Mouse (Mus musculus) liver, embryonic 11.5 days (tissue): ENCODE data around the gene Magi1. TPM values are rescaled to one million over a fixed set of nuclear protein-coding genes. Genes with fewer than 3 reads are reported as not detected.

Experiments used
- ATAC-seq: fragments of 200-750 bp; cut with Nextera tagmentation; replicated peaks from 2 replicates; pipeline ENCODE4 v1.8.0; 2017; ENCODE audit warnings: moderate number of reproducible peaks, mild to moderate bottlenecking, moderate TSS enrichment, moderate library complexity; ENCODE audit not compliant: low FRiP score
- DNase-seq: peaks from one replicate; pipeline ENCODE4 v3.0.0-alpha.2; 2017; ENCODE audit warnings: low spot score
- H3K27ac ChIP-seq: fragments of 300-500 bp; sonication (generic); 2 replicates; pipeline ENCODE4 v1.5.1; 2014; ENCODE audit warnings: mild to moderate bottlenecking, low read depth, low read length, control low read depth
- H3K27me3 ChIP-seq: fragments of 300-500 bp; sonication (generic); replicated peaks from 2 replicates; pipeline ENCODE4 v1.6.1; 2014; ENCODE audit warnings: low read length, mixed read lengths; ENCODE audit not compliant: control insufficient read depth, insufficient read depth
- H3K36me3 ChIP-seq: fragments of 300-500 bp; sonication (generic); 2 replicates; pipeline ENCODE4 v1.6.1; 2014; ENCODE audit warnings: mild to moderate bottlenecking, low read length, moderate library complexity, mixed read lengths; ENCODE audit not compliant: control insufficient read depth, insufficient read depth
- H3K4me1 ChIP-seq: fragments of 300-500 bp; sonication (generic); replicated peaks from 2 replicates; pipeline ENCODE4 v1.6.1; 2014; ENCODE audit warnings: low read length, mixed read lengths; ENCODE audit not compliant: control insufficient read depth, insufficient read depth
- H3K4me2 ChIP-seq: fragments of 300-500 bp; sonication (generic); 2 replicates; pipeline ENCODE4 v1.6.1; 2014; ENCODE audit warnings: mild to moderate bottlenecking, control low read depth, moderate library complexity
- H3K4me3 ChIP-seq: fragments of 300-500 bp; sonication (generic); 2 replicates; pipeline ENCODE4 v1.5.1; 2014; ENCODE audit warnings: low read depth, low read length, control low read depth
- H3K9ac ChIP-seq: fragments of 300-500 bp; sonication (generic); 2 replicates; pipeline ENCODE4 v1.6.1; 2014; ENCODE audit warnings: low read depth, low read length, control low read depth
- H3K9me3 ChIP-seq: fragments of 300-500 bp; sonication (generic); 2 replicates; pipeline ENCODE4 v1.6.1; 2016; ENCODE audit warnings: low read length, inconsistent platforms, mixed read lengths; ENCODE audit not compliant: control insufficient read depth
- WGBS: fragments of 180-500 bp; shearing (Covaris S2); extraction: QIAGEN DNeasy Blood & Tissue Kit; methylation state at CpG from one replicate; pipeline ENCODE4 v1.1.7; 2014; 5-methylcytosine and 5-hydroxymethylcytosine counted together
- polyA plus RNA-seq: library from polyadenylated mRNA; unstranded; fragments of >200 nt; fragmentation: Nextera tagmentation; extraction: Ambion mirVana; gene quantifications from 2 replicates; pipeline ENCODE4 v1.2.1, GENCODE M21; 2014

The Magi1 gene
- polyA plus RNA-seq, 1 experiment from 2014 or later = 4.6 TPM

DNA sequence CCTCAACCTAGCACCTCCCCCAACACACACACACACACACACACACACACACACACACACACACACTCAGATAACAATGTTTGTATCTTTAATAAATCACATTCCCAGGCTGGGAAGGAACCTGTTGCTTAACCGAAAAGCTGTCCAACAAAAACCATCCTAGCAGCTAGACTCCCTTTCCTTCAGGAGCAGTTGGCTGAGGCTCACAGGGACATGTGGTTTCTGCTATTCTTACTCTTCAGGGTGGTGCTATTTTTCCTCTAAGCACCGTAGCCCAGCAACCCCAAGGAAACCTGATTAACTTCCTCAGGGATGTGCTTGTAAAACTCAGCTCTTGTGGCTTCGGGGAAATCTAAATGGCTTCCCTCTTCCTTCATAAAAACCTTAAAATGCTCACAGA is 57.9 kb downstream of the Magi1 start:
- DNase-seq = no peak
- ATAC-seq = no peak
- Histone ChIP-seq H3K36me3 (no peaks in the 10 kb centered on the region), H3K9me3 (no peaks in the 10 kb centered on the region), H3K4me1 (peaks cover 13% of the 10 kb centered on the region), H3K4me3 (no peak overlapping the region), H3K27ac (no peak overlapping the region), H3K27me3 (no peaks in the 10 kb centered on the region), H3K4me2 (no peak overlapping the region), H3K9ac (no peak overlapping the region)
- WGBS = 40% methylated on average over 3 of the region's 3 CpGs

DNA sequence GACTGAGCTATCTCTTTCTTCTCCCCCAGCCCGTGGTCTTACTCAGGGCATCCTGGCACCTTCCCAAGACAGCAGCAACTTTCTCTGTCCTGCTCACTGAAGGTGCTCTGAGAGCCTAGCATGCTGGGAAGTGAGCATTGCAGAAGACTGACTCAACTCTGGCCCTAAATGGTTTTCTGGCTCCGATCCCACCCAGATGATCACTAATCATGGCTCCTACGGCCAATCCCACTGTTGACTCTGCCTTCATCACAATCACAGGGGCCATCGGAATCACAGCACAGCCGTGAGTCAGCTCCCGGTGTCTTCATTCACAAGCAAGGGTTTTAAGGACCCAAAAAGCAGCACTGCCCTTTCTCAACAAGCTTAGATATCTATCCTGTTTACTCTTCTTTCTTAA is 58.6 kb downstream of the Magi1 start:
- Histone ChIP-seq H3K9me3 (no peaks in the 10 kb centered on the region), H3K27ac (no peak overlapping the region), H3K9ac (no peak overlapping the region), H3K4me1 (peaks cover 6% of the 10 kb centered on the region; the same call in 1 of the 2 replicates), H3K4me3 (no peak overlapping the region), H3K36me3 (no peaks in the 10 kb centered on the region), H3K27me3 (no peaks in the 10 kb centered on the region), H3K4me2 (no peak overlapping the region)
- ATAC-seq = no peak
- 67% methylated on average over 6 of the region's 6 CpGs for WGBS
- no peak for DNase-seq

DNA sequence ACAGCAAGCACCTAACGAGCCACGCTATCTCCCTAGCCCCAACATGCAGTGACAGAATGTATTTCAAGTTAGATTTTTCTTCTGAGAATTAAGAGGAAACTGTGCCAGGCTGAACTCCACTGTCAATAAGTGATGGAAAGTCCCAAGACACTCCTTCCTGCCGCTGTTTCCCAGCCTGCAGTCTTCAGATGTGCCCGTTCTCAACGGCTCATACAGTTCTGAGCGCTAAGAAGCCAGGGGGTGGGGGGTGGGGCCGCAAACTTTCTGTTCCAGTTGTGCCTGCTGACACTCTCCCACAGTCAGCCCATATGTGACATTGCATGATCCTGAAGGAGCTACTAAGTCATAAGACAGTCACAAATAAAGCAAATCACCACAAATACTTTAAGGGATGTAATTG is 61.5 kb downstream of the Magi1 start:
- no peak for DNase-seq
- Histone ChIP-seq H3K4me2 (no peak overlapping the region), H3K4me1 (0 out of 2 replicates have a peak, but pooled peaks cover 6% of the 10 kb centered on the region), H3K27me3 (no peaks in the 10 kb centered on the region), H3K9ac (no peak overlapping the region), H3K36me3 (no peaks in the 10 kb centered on the region), H3K27ac (no peak overlapping the region), H3K4me3 (no peak overlapping the region), H3K9me3 (no peaks in the 10 kb centered on the region)
- 38% methylated on average over 7 of the region's 7 CpGs for WGBS
- no peak for ATAC-seq

GRCm38 (mm10) chr6:94221750-94222149 is 62.0 kb downstream of the Magi1 start:
- Histone ChIP-seq H3K4me1 (0 out of 2 replicates have a peak, but pooled peaks cover 6% of the 10 kb centered on the region), H3K9ac (no peak overlapping the region)
- WGBS = 73% methylated on average over 6 of the region's 6 CpGs

GRCm38 (mm10) chr6:94218076-94218475 is 65.6 kb downstream of the Magi1 start:
- no peaks in the 10 kb centered on the region for H3K4me1 ChIP-seq

More at GRCm38 (mm10) chr6:94221750-94222149, 62.0 kb downstream of the Magi1 start:
- Histone ChIP-seq H3K27ac (no peak overlapping the region), H3K4me3 (no peak overlapping the region), H3K36me3 (no peaks in the 10 kb centered on the region), H3K9me3 (no peaks in the 10 kb centered on the region), H3K27me3 (no peaks in the 10 kb centered on the region), H3K4me2 (no peak overlapping the region)
- ATAC-seq = no peak
- DNase-seq = no peak

GRCm38 (mm10) chr6:94215834-94216233 is 67.9 kb downstream of the Magi1 start:
- WGBS = 88% methylated on average over 3 of the region's 4 CpGs
- no peaks in the 10 kb centered on the region for H3K27me3 ChIP-seq
- no peak overlapping the region for H3K9ac ChIP-seq
- H3K4me2 ChIP-seq = no peak overlapping the region
- no peaks in the 10 kb centered on the region for H3K36me3 ChIP-seq
- no peaks in the 10 kb centered on the region for H3K9me3 ChIP-seq
- no peaks in the 10 kb centered on the region for H3K4me1 ChIP-seq
- H3K4me3 ChIP-seq = no peak overlapping the region
- H3K27ac ChIP-seq = no peak overlapping the region
- no peak for DNase-seq
- ATAC-seq = no peak

More at GRCm38 (mm10) chr6:94218076-94218475, 65.6 kb downstream of the Magi1 start:
- DNase-seq (no peak), ATAC-seq (no peak)
- WGBS = 63% methylated on average over 4 of the region's 4 CpGs
- Histone ChIP-seq H3K27me3 (no peaks in the 10 kb centered on the region), H3K9me3 (no peaks in the 10 kb centered on the region), H3K9ac (no peak overlapping the region), H3K27ac (no peak overlapping the region), H3K4me3 (no peak overlapping the region), H3K4me2 (no peak overlapping the region), H3K36me3 (no peaks in the 10 kb centered on the region)

DNA sequence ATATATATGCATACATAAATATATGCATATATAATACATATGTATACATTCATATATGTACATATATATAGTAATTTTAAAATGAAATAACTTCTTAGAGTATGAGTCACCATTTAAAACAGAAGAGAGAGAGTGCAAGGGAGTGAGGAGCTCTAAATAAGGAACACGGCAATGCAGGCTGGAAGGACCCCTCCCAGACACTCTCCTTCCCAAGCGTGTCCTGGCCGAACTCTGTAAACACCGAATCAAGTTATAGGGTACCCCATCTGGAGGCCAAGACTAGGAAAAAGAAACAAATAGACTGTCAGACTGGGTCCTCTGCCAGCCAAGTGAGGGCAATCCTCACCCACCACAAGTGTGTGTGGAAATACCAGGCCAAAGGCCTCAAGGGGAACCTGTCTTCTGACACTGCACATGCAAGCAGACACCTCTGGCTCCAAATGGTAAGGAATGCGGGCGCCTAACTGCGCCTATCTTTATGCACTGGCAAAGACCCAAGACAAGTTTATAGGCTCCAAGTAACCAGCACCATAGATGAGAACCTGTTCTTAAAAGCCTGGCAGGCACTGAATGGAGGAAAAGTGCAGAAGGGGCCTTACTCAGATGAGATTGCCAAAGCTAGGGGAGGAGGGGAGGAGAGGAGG is 68.7 kb downstream of the Magi1 start:
- no peaks in the 10 kb centered on the region for H3K9me3 ChIP-seq
- no peaks in the 10 kb centered on the region for H3K36me3 ChIP-seq
- DNase-seq (no peak), ATAC-seq (no peak)
- no peak overlapping the region for H3K4me3 ChIP-seq
- no peak overlapping the region for H3K9ac ChIP-seq
- no peaks in the 10 kb centered on the region for H3K4me1 ChIP-seq
- no peaks in the 10 kb centered on the region for H3K27me3 ChIP-seq
- WGBS = 83% methylated on average over 7 of the region's 7 CpGs
- no peak overlapping the region for H3K4me2 ChIP-seq
- no peak overlapping the region for H3K27ac ChIP-seq

DNA sequence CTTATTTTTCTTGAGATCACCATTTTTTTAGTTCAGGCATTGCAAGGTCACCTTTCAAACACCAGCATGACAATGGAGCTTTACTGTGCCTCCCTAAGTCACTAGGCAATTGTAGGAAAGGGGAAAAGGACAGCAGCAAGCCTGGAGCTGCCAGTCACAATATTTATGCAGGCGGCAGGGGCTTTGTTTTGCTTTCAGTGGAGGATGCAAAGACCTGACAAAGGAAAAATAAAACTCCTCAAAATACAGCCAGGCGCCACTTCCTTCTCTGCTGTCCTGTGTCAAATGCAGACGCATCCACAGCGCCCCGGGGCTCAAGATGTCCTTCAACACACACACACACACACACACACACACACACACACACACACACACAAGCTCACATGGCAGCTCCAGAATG is 77.8 kb downstream of the Magi1 start:
- H3K27me3 ChIP-seq = no peaks in the 10 kb centered on the region
- no peak overlapping the region for H3K4me2 ChIP-seq
- no peak overlapping the region for H3K27ac ChIP-seq
- H3K9me3 ChIP-seq = no peaks in the 10 kb centered on the region
- 62% methylated on average over 5 of the region's 5 CpGs for WGBS
- DNase-seq = no peak
- no peak overlapping the region for H3K9ac ChIP-seq
- peaks cover 10% of the 10 kb centered on the region for H3K4me1 ChIP-seq
- H3K4me3 ChIP-seq = no peak overlapping the region
- ATAC-seq = no peak
- H3K36me3 ChIP-seq = no peaks in the 10 kb centered on the region

DNA sequence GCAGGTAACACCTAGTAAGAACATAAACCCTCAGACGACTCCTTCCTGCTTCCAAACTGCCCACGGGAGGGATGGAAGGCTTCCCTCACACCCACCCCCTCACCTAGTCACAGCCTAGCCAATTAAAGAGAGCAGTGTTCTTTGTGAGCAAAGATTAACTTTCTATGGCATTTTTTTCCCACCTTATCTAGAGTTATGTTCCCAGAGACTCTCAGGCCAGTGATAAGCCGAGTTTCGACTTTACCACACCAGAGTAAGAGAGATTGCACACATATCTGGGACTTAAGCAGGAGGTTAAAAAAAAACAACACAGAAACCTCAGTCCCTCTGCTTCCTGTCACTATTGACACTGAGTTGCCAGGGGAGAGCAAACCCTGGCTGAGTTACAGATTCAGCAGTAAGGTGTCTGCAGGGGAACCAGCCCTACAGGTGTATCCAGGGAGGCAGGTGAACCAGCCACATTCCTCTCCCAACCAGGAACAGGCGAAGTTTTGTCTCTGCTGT is 80.0 kb downstream of the Magi1 start:
- Histone ChIP-seq H3K9ac (no peak overlapping the region), H3K4me3 (no peak overlapping the region), H3K4me2 (no peak overlapping the region), H3K27me3 (no peaks in the 10 kb centered on the region), H3K9me3 (no peaks in the 10 kb centered on the region), H3K36me3 (no peaks in the 10 kb centered on the region), H3K27ac (no peak overlapping the region), H3K4me1 (peaks cover 10% of the 10 kb centered on the region)
- ATAC-seq (no peak), DNase-seq (no peak)
- 10% methylated on average over 5 of the region's 5 CpGs for WGBS
